Mouse (Mus musculus): ENCODE measurements around the gene Fbxo47. TPM values are rescaled to one million over a fixed set of nuclear protein-coding genes. Genes with fewer than 3 reads are reported as not detected.
A peak's percentile ranks its signal among the peaks of the same experiment; 100 is the strongest.

Fbxo47 gene
- 0.52 and 0.71 TPM in 2 replicates for polyA plus RNA-seq (2015; fragmentation: Nextera tagmentation; extraction: Ambion mirVana)

- peak within 1 kb of the TSS; percentile 60 for H3K4me2 ChIP-seq
- H3K4me3 ChIP-seq: peak within 1 kb of the TSS; percentile 61
- peak; percentile 96 for ATAC-seq (ENCODE audit: low FRiP score)
- 0 out of 2 replicates have a peak, but pooled peaks cover 3% of the 10 kb centered on the region for H3K4me1 ChIP-seq (replicated peaks)
- no peaks in the 10 kb centered on the region for H3K36me3 ChIP-seq
- H3K9ac ChIP-seq: peak within 1 kb of the TSS; percentile 66
- H3K27me3 ChIP-seq: no peaks in the 10 kb centered on the region
- peak within 1 kb of the TSS; percentile 93 for H3K27ac ChIP-seq
- no peaks in the 10 kb centered on the region for H3K9me3 ChIP-seq
- WGBS: under 1% methylated on average over 37 of the region's 37 CpGs
Observed at GRCm38 (mm10) chr11:97883918-97884600, at the start of gene Fbxo47. TSS of gene Fbxo47 (minus strand) at chr11:97884154.

- Histone ChIP-seq H3K4me3 (no peak overlapping the region), H3K9me3 (no peaks in the 10 kb centered on the region), H3K27ac (no peak overlapping the region), H3K4me2 (no peak overlapping the region), H3K27me3 (no peaks in the 10 kb centered on the region), H3K9ac (no peak overlapping the region), H3K36me3 (no peaks in the 10 kb centered on the region), H3K4me1 (replicated peaks) (no peaks in the 10 kb centered on the region)
- WGBS: 78% methylated on average over 1 of the region's 1 CpGs
- ATAC-seq (ENCODE audit: low FRiP score): no peak
Observed at GRCm38 (mm10) chr11:97933553-97933952, 49.6 kb upstream of the Fbxo47 start.

- no peaks in the 10 kb centered on the region for H3K9me3 ChIP-seq
- H3K4me2 ChIP-seq: no peak overlapping the region
- no peak for ATAC-seq (ENCODE audit: low FRiP score)
- H3K4me1 ChIP-seq (replicated peaks): no peaks in the 10 kb centered on the region
- no peaks in the 10 kb centered on the region for H3K27me3 ChIP-seq
- H3K27ac ChIP-seq: no peak overlapping the region
- H3K4me3 ChIP-seq: no peak overlapping the region
- WGBS: 73% methylated on average over 4 of the region's 4 CpGs
- H3K36me3 ChIP-seq: no peaks in the 10 kb centered on the region
- no peak overlapping the region for H3K9ac ChIP-seq
Observed at GRCm38 (mm10) chr11:97928905-97929304, 45.0 kb upstream of the Fbxo47 start.

GRCm38 (mm10) chr11:97924217-97924616 is 40.3 kb upstream of the Fbxo47 start:
- ATAC-seq (ENCODE audit: low FRiP score): no peak
- H3K9me3 ChIP-seq: no peaks in the 10 kb centered on the region
- H3K4me3 ChIP-seq: no peak overlapping the region
- no peaks in the 10 kb centered on the region for H3K27me3 ChIP-seq
- no peaks in the 10 kb centered on the region for H3K4me1 ChIP-seq (replicated peaks)
- no peak overlapping the region for H3K9ac ChIP-seq
- H3K4me2 ChIP-seq: no peak overlapping the region
- H3K27ac ChIP-seq: no peak overlapping the region
- 90% methylated on average over 10 of the region's 10 CpGs for WGBS
- H3K36me3 ChIP-seq: no peaks in the 10 kb centered on the region

GRCm38 (mm10) chr11:97923639-97924038 is 39.7 kb upstream of the Fbxo47 start:
- WGBS: 87% methylated on average over 9 of the region's 9 CpGs
- Histone ChIP-seq H3K36me3 (no peaks in the 10 kb centered on the region), H3K4me1 (replicated peaks) (no peaks in the 10 kb centered on the region), H3K27me3 (no peaks in the 10 kb centered on the region), H3K27ac (no peak overlapping the region), H3K4me2 (no peak overlapping the region), H3K4me3 (no peak overlapping the region), H3K9ac (no peak overlapping the region), H3K9me3 (no peaks in the 10 kb centered on the region)
- ATAC-seq (ENCODE audit: low FRiP score): no peak

GRCm38 (mm10) chr11:97915974-97916503 is 32.1 kb upstream of the Fbxo47 start:
- Histone ChIP-seq H3K27me3 (no peaks in the 10 kb centered on the region), H3K4me1 (replicated peaks) (peaks cover 5% of the 10 kb centered on the region; the same call in 1 of the 2 replicates), H3K36me3 (no peaks in the 10 kb centered on the region), H3K4me2 (no peak overlapping the region), H3K9ac (no peak overlapping the region), H3K27ac (no peak overlapping the region), H3K4me3 (no peak overlapping the region), H3K9me3 (no peaks in the 10 kb centered on the region)
- 95% methylated on average over 6 of the region's 6 CpGs for WGBS
- no peak for ATAC-seq (ENCODE audit: low FRiP score)

- H3K27ac ChIP-seq: no peak overlapping the region
- no peaks in the 10 kb centered on the region for H3K36me3 ChIP-seq
- H3K4me2 ChIP-seq: no peak overlapping the region
- no peak for ATAC-seq (ENCODE audit: low FRiP score)
- no peaks in the 10 kb centered on the region for H3K27me3 ChIP-seq
- WGBS: 93% methylated on average over 2 of the region's 2 CpGs
- H3K9ac ChIP-seq: no peak overlapping the region
- H3K4me1 ChIP-seq (replicated peaks): peaks cover 6% of the 10 kb centered on the region; the same call in 1 of the 2 replicates
- no peak overlapping the region for H3K4me3 ChIP-seq
- no peaks in the 10 kb centered on the region for H3K9me3 ChIP-seq
Observed at GRCm38 (mm10) chr11:97915471-97915870, 31.5 kb upstream of the Fbxo47 start.

GRCm38 (mm10) chr11:97913111-97913510 is 29.2 kb upstream of the Fbxo47 start:
- WGBS: 90% methylated on average over 14 of the region's 14 CpGs
- ATAC-seq (ENCODE audit: low FRiP score): no peak
- H3K27me3 ChIP-seq: no peaks in the 10 kb centered on the region

GRCm38 (mm10) chr11:97908634-97909348 is 24.8 kb upstream of the Fbxo47 start:
- Histone ChIP-seq H3K4me3 (no peak overlapping the region), H3K27ac (no peak overlapping the region), H3K4me2 (no peak overlapping the region), H3K27me3 (0 out of 2 replicates have a peak, but pooled peaks cover 2% of the 10 kb centered on the region), H3K4me1 (replicated peaks) (peaks cover 6% of the 10 kb centered on the region; the same call in 1 of the 2 replicates), H3K9ac (no peak overlapping the region), H3K9me3 (no peaks in the 10 kb centered on the region), H3K36me3 (no peaks in the 10 kb centered on the region)
- 92% methylated on average over 11 of the region's 11 CpGs for WGBS
- ATAC-seq (ENCODE audit: low FRiP score): no peak

More at GRCm38 (mm10) chr11:97913111-97913510, 29.2 kb upstream of the Fbxo47 start:
- Histone ChIP-seq H3K36me3 (no peaks in the 10 kb centered on the region), H3K4me3 (no peak overlapping the region), H3K4me2 (no peak overlapping the region), H3K27ac (no peak overlapping the region), H3K4me1 (replicated peaks) (peaks cover 6% of the 10 kb centered on the region; the same call in 1 of the 2 replicates), H3K9me3 (no peaks in the 10 kb centered on the region), H3K9ac (no peak overlapping the region)

GRCm38 (mm10) chr11:97907935-97908334 is 24.0 kb upstream of the Fbxo47 start:
- Histone ChIP-seq H3K4me1 (replicated peaks) (peaks cover 6% of the 10 kb centered on the region; the same call in 1 of the 2 replicates), H3K4me3 (no peak overlapping the region), H3K27ac (no peak overlapping the region), H3K9ac (no peak overlapping the region), H3K9me3 (no peaks in the 10 kb centered on the region), H3K36me3 (no peaks in the 10 kb centered on the region), H3K27me3 (0 out of 2 replicates have a peak, but pooled peaks cover 2% of the 10 kb centered on the region), H3K4me2 (no peak overlapping the region)
- no peak for ATAC-seq (ENCODE audit: low FRiP score)
- WGBS: 90% methylated on average over 5 of the region's 5 CpGs

GRCm38 (mm10) chr11:97906905-97907304 is 23.0 kb upstream of the Fbxo47 start:
- H3K36me3 ChIP-seq: no peaks in the 10 kb centered on the region
- no peak overlapping the region for H3K4me3 ChIP-seq
- no peak overlapping the region for H3K4me2 ChIP-seq
- 0 out of 2 replicates have a peak, but pooled peaks cover 4% of the 10 kb centered on the region for H3K27me3 ChIP-seq
- no peak overlapping the region for H3K9ac ChIP-seq
- peaks cover 6% of the 10 kb centered on the region; the same call in 1 of the 2 replicates for H3K4me1 ChIP-seq (replicated peaks)
- 89% methylated on average over 9 of the region's 9 CpGs for WGBS
- H3K27ac ChIP-seq: no peak overlapping the region
- no peaks in the 10 kb centered on the region for H3K9me3 ChIP-seq
- no peak for ATAC-seq (ENCODE audit: low FRiP score)

GRCm38 (mm10) chr11:97905941-97906340 is 22.0 kb upstream of the Fbxo47 start:
- H3K27me3 ChIP-seq: 0 out of 2 replicates have a peak, but pooled peaks cover 4% of the 10 kb centered on the region
- 67% methylated on average over 2 of the region's 2 CpGs for WGBS
- H3K4me1 ChIP-seq (replicated peaks): 0 out of 2 replicates have a peak, but pooled peaks cover under 1% of the 10 kb centered on the region
- no peaks in the 10 kb centered on the region for H3K36me3 ChIP-seq
- no peaks in the 10 kb centered on the region for H3K9me3 ChIP-seq
- no peak overlapping the region for H3K27ac ChIP-seq
- H3K4me3 ChIP-seq: no peak overlapping the region
- ATAC-seq (ENCODE audit: low FRiP score): no peak
- no peak overlapping the region for H3K9ac ChIP-seq
- no peak overlapping the region for H3K4me2 ChIP-seq
